Mouse (Mus musculus) large intestine, adult 2 months (tissue): ENCODE results near the gene Nrbp1. TPM values are rescaled to one million over a fixed set of nuclear protein-coding genes. Genes with fewer than 3 reads are reported as not detected.
"Not testable (repeated sequence)": the region's sequence is repeated elsewhere in the genome, so short reads cannot be mapped to it uniquely, and the experiment has no call there.

Experiments used
- DNase-seq: peaks from one replicate; pipeline ENCODE4 v3.0.0-alpha.2; 2012; ENCODE audit warnings: low read depth, low spot score
- WGBS: fragments of 180-500 bp; shearing (Covaris S2); methylation state at CpG from one replicate; pipeline ENCODE4 v1.1.7; 2018; 5-methylcytosine and 5-hydroxymethylcytosine counted together
- polyA plus RNA-seq: library from polyadenylated mRNA; depleted of rRNA; stranded (reverse); fragments of >200 nt; gene quantifications from 2 replicates; pipeline ENCODE4 v1.2.3, GENCODE M21; 2012

The Nrbp1 gene
- polyA plus RNA-seq, 1 experiment, result 143 TPM

- DNase-seq, result no peak
- 89% methylated on average over 7 of the region's 7 CpGs for WGBS
Observed at GRCm38 (mm10) chr5:31202933-31203332, 37.7 kb upstream of the Nrbp1 start.

GRCm38 (mm10) chr5:31203866-31204265 is 36.8 kb upstream of the Nrbp1 start:
- DNase-seq, result no peak
- WGBS, result 93% methylated on average over 2 of the region's 2 CpGs

DNA sequence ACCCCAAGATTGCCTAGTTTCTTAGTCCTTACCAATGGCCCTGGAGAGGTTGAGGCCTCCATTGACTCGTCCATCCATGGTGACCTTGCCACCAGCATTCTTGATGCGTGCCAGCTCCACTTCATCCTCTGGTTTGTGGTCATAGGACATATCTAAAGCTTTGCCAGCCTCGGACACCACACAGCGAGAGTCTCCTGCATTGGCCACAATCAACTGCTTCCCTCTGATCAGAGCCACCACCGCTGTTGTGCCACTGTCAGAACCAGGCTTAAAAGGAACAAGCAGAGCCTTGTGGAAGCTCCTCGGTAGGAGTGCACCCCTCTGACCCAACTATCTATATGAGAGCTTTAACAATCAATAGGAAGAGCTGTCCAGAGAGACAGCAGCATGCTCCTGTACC is 36.2 kb upstream of the Nrbp1 start:
- WGBS, result 91% methylated on average over 6 of the region's 6 CpGs

DNA sequence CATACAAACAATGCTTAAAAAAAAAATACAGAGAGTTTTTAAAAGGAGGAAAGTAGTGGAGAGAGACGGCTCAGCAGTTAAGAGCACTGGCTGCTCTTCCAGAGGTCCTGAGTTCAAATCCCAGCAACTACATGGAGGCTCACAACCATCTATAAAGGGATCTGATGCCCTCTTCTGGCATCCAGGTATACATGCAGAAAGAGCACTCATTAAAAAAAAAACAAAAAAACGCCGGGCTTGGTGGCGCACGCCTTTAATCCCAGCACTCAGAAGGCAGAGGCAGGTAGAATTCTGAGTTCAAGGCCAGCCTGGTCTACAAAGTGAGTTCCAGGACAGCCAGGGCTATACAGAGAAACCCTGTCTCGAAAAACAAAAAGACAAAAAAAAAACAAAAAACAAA is 24.1 kb upstream of the Nrbp1 start:
- not testable (repeated sequence) for DNase-seq

More for the DNA sequence above, 36.2 kb upstream of the Nrbp1 start:
- no peak for DNase-seq

DNA sequence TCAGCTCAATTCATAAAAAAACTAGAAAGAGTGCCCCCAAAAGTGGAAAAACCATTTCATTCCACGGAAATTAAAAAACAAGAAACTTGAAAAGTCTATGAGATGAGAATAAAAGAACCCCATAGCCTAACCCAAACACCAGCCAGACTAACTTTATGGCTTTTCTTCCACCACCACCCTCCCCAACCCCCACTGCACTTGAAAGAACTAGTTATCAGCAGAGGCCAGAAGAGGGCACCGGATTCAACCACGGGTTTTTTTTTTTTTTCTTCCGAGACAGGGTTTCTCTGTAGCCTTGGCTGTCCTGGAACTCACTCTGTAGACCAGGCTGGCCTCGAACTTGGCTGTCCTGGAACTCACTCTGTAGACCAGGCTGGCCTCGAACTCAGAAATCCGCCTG is 22.4 kb upstream of the Nrbp1 start:
- no peak for DNase-seq
- 45% methylated on average over 7 of the region's 7 CpGs for WGBS

More for the DNA sequence above, 24.1 kb upstream of the Nrbp1 start:
- 79% methylated on average over 6 of the region's 6 CpGs for WGBS

DNA sequence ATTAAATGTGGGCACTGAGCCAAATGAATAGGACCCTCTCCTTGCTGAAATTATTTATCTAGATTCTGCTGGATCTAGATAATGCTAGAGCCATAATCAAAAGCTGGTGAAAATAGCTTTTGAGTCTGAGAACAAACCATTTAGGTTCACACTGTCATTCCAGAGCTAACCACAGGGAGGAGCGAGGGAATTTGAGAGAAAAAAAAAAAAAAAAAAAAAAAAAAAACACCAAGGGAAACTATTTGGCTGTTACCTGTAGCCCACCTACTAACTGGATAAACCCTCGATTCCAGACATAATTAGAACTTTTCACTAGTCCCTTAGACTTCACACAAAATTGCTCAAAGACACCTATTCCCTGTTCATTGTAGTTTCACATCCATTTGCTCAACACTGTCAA is 21.6 kb upstream of the Nrbp1 start:
- DNase-seq, result no peak
- WGBS, result 2% methylated on average over 2 of the region's 2 CpGs

GRCm38 (mm10) chr5:31219474-31219873 is 21.2 kb upstream of the Nrbp1 start:
- no peak for DNase-seq
- under 1% methylated on average over 11 of the region's 11 CpGs for WGBS

DNA sequence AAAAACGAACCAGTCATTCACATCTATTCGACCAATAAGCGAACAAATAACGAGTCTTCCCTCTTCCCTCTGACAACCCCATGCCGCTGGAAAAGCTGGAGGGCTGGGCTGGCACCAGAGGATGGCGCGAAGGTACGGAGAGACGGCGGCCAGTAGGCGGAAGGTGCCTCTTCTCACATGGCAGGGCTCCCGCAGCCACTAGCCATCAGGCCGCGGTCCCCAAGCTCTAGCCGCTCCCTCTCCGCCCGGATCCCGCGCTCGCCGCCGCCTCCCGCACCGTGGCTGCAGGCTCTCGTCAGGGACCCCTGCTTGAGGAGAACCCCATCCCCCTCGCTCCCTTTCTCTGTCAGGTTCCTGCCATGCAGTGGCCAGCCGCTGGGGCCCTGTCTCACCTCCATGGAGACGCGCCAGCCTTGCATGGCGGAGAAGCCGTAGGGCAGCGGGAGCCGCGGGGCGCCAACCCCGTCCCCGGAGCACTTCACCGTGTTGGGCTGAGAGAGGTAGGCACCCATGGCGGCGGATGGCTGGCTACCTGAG is 20.7 kb upstream of the Nrbp1 start:
- WGBS, result under 1% methylated on average over 40 of the region's 40 CpGs
- no peak for DNase-seq

- DNase-seq, result no peak
- WGBS, result under 1% methylated on average over 70 of the region's 70 CpGs
Observed at GRCm38 (mm10) chr5:31220448-31221303, 20.0 kb upstream of the Nrbp1 start, which contains the start of gene Ppm1g. TSS of gene Ppm1g (minus strand) at chr5:31220687.

- DNase-seq, result no peak
- WGBS, result 22% methylated on average over 11 of the region's 11 CpGs
Observed at GRCm38 (mm10) chr5:31221304-31221945, 19.2 kb upstream of the Nrbp1 start.

- WGBS, result 95% methylated on average over 9 of the region's 9 CpGs
- DNase-seq, result no peak
Observed at GRCm38 (mm10) chr5:31222696-31223095, 18.0 kb upstream of the Nrbp1 start.

GRCm38 (mm10) chr5:31226641-31227040 is 14.0 kb upstream of the Nrbp1 start:
- DNase-seq, result no peak

DNA sequence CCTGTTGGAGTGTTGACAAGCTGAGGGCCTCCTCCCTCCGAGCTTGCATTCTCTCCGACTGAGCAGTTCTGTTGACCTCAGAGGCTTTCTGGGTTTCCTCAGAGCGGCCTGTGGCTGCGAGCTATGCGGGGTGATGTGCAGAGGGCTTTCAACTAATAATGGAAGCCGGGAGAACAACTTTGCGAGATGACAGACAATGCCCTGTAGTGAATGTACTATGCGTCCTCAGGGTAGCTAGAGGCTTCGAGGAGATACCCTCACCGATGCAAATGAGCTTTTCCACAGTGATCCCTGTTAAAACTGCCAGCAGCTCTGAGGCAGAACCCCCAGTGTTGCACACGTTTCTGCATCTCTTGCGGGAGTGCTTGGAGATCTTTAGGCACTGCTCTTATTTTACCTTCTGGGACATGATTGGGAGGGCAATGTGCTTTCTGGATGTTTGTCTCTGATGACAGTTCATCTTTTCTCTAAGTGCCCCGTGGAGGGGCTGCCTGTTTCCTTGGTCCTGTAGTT is 914 bp downstream of the Nrbp1 start:
- WGBS, result under 1% methylated on average over 13 of the region's 13 CpGs
- DNase-seq, result no peak

More at GRCm38 (mm10) chr5:31226641-31227040, 14.0 kb upstream of the Nrbp1 start:
- WGBS, result 75% methylated on average over 1 of the region's 1 CpGs

DNA sequence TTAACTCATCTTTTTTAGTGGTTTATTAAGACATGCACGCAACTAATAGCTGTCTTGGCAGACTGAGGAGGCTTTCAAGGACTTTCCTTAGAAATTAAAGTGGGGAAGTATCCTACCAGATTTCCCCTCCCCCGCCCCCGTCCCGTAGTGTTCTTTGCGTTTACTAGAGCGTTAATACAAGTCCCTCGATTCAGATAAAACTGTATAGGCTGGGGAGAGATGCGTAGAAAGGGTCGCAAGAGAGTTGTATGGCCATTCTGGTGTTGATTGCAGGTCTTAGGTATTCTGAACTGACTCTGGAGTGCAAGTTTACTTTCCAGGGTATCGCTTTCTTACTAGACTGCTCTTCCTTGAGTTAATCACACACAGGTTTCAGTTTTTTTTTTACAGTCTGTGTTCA is 1.5 kb downstream of the Nrbp1 start:
- WGBS, result 11% methylated on average over 10 of the region's 10 CpGs
- DNase-seq, result no peak

GRCm38 (mm10) chr5:31250716-31251115 is 10.1 kb downstream of the Nrbp1 start:
- DNase-seq, result no peak
- 74% methylated on average over 4 of the region's 4 CpGs for WGBS

GRCm38 (mm10) chr5:31251541-31252101 is 11.0 kb downstream of the Nrbp1 start, which contains the start of gene Krtcap3:
TSS of gene Krtcap3 (plus strand) at chr5:31251691.
- WGBS, result 30% methylated on average over 47 of the region's 47 CpGs
- DNase-seq, result no peak

GRCm38 (mm10) chr5:31252151-31252550 is 11.5 kb downstream of the Nrbp1 start:
- WGBS, result 30% methylated on average over 10 of the region's 10 CpGs
- no peak for DNase-seq

DNA sequence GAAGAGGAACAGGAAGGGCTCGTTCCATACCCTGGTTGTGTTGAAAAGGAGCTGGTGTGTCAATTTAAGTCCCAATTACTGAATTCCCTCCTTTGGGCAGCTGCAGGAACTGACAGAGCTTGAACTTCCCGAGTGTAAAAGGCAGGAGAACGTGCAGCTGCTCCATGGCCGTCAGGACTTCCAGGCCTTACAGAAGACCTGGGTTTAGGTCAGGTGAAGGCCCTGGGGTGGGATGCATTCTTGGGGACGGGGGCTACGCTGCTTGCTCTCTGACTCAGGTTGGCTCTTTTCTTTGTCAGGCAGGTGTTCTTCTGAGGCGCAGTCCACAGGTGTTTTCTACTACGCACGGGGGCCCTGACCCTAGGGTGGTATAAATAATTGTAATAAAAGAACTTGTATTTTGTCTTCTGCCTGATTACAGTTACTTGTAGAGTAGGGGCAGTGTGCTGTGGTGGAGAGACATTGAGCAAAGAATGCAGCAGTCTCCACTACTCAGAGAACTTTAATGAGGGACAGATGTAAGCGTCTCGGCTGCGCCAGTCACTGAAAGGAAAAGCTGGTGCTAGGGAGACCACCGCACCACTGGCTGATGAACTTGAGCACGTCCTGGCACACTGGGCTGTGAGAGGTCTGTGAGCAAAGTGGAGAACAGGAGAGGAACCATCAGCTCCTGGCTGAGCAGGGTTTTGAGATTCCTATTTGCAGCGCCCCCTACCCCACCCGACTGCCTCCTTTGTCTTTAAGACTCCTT is 12.3 kb downstream of the Nrbp1 start:
- no peak for DNase-seq
- 43% methylated on average over 16 of the region's 16 CpGs for WGBS

DNA sequence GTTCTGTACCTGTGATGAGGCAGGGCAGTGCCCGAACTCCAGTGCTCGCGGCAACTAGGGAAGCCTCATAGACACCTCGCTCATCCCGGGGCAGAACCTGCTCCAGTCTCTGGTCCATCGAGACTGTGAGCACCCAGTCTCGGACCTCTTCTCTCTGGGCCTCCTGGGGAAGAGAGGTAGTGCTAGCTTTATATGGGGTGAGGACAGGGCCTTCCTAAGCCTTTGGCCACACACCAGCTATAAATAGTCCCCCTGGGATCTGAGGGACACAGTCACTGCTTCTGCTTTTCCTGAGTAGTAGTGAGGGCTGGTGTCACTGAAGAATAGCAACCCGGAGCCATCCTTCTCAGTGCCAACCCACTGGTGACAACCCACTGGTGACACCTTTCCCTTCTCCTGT is 13.1 kb downstream of the Nrbp1 start:
- 40% methylated on average over 8 of the region's 8 CpGs for WGBS
- no peak for DNase-seq
